Mouse (Mus musculus): ENCODE results near the gene Bcl2l13. TPM values are rescaled to one million over a fixed set of nuclear protein-coding genes. Genes with fewer than 3 reads are reported as not detected.
A peak's percentile ranks its signal among the peaks of the same experiment; 100 is the strongest.

Bcl2l13 gene
- total and polyA plus RNA-seq, 3 experiments = 24.6 to 46.6 (median 25.5) TPM

DNA sequence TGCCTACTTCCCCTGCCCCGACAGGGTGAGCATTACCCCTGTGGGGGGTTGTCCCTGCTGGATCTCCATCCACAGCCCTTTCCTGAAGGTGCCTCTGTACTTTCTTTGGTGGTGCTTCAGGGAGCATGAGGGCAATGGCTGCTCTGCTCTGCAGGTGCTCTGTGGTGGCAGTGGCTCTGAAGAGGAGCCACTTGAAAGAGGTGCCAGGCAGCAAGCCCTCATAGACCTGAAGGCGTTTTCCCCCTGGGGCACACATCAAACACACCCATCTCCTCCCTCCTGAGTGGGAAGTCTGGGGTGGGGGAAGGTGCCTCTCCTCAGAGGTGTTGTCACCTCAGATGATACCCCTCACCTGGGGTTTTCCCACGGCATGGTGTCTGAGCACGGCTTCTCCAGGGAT is 98.2 kb downstream of the Bcl2l13 start (continued):
- TF ChIP-seq UBTF (IDR thresholded peaks at IDR 0.05; ENCODE audit: low read depth, low read length) = no peak
- TF ChIP-seq ZMIZ1 (IDR thresholded peaks at IDR 0.05; ENCODE audit: low read depth, low read length) = no peak
- no peak for TF ChIP-seq GABPA (IDR thresholded peaks at IDR 0.05; ENCODE audit: insufficient replicate concordance, low read depth, low read length)
- TF ChIP-seq ZC3H11A (IDR thresholded peaks at IDR 0.05; ENCODE audit: low read depth, low read length) = no peak
- TF ChIP-seq IRF4 (IDR thresholded peaks at IDR 0.05; ENCODE audit: low read depth, low read length) = 0 out of 2 replicates have a peak, but pooled peaks have one; percentile 1
- no peak for TF ChIP-seq MAZ (IDR thresholded peaks at IDR 0.05; ENCODE audit: low read depth, low read length)
- TF ChIP-seq JUN (IDR thresholded peaks at IDR 0.05; ENCODE audit: insufficient read depth, low read depth, low read length) = no peak

DNA sequence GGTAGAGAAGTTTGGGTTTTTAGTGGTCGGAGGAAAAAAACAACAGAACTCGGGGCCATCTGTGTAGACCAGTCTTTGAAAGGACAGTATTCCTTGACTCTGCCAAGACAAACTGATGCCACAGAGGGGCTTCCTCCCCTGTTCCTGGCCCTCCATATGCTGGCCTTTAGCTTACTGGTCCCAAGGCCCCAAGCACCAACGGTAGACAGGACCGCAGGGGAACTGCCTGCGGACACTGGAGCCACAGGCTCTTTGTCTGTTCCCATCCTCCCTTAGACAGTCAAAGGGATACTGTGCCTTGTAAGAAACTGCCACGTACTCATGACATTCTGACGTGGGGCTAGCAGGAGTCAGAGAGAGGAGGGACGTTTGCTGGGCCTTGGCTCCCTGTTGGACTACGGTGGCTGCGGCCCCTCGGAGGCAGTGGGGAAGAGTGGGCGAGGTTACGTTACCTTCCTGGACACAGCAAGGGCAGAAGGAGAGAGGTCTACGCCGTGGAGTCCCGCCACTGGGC is 101.1 kb downstream of the Bcl2l13 start:
- Histone ChIP-seq H3K27me3 (replicated peaks) (no peaks in the 10 kb centered on the region), H3K4me1 (ENCODE audit: control insufficient read depth in 1 of 2, insufficient read depth in 2 of 2) (peaks cover 50 to 57% of the 10 kb centered on the region in 2 experiments), H3K79me2 (replicated peaks; ENCODE audit: control insufficient read depth, extremely low read depth, insufficient read depth, poor library complexity, severe bottlenecking) (peaks cover 21% of the 10 kb centered on the region), H3K36me3 (replicated peaks in 1 of 2; ENCODE audit: control insufficient read depth in 1 of 2, insufficient read depth in 1 of 2, low read length in 1 of 2) (peaks cover 6 to 37% of the 10 kb centered on the region in 2 experiments), H3K27ac (ENCODE audit: insufficient read depth, low read depth) (peak overlapping the region; percentile 83), H3K9me3 (replicated peaks; ENCODE audit: low read length) (no peaks in the 10 kb centered on the region), H3K9ac (ENCODE audit: insufficient read depth, low read depth) (peak overlapping the region; percentile 41), H3K4me2 (ENCODE audit: insufficient read depth, low read depth, poor library complexity, severe bottlenecking) (peak overlapping the region; percentile 64; the same call in 1 of the 2 replicates), H3K4me3 (replicated peaks in 1 of 3; ENCODE audit: low read depth in 2 of 3, low read length in 2 of 3, poor library complexity in 1 of 3) (peak overlapping the region in 2 of 3 experiments; percentile 27 to 64)
- in situ Hi-C loops (cut with MboI; ENCODE audit: low pct_ligation_motif_present, low pct_unique_long_range_greater_than_20kb, low sequenced_read_pairs) = no loop called here
- no peak for DNase-seq (ENCODE audit: extremely low read depth)
- dilution Hi-C loops (cut with MboI; ENCODE audit: extremely low pct_ligation_motif_present, extremely low pct_unique_long_range_greater_than_20kb, low sequenced_read_pairs) = no loop called here
- peak; percentile 65 for TF ChIP-seq NELFE (IDR thresholded peaks at IDR 0.05; ENCODE audit: low read depth, low read length)
- TF ChIP-seq KAT2A (IDR thresholded peaks at IDR 0.05; ENCODE audit: insufficient replicate concordance, low read length) = 0 out of 2 replicates have a peak, but pooled peaks have one; percentile 33
- TF ChIP-seq USF1 (IDR thresholded peaks at IDR 0.05; ENCODE audit: low read depth, low read length) = no peak
- TF ChIP-seq RCOR1 (conservative IDR thresholded peaks at IDR 0.05; ENCODE audit: low read depth, low read length) = no peak
- TF ChIP-seq POLR2A (IDR thresholded peaks at IDR 0.05; ENCODE audit: low read depth, low read length) = peak; percentile 68; the same call in 1 of the 2 replicates
- TF ChIP-seq MAFK (IDR thresholded peaks at IDR 0.05; ENCODE audit: insufficient replicate concordance, low read length) = no peak
- no peak for TF ChIP-seq E2F4 (IDR thresholded peaks at IDR 0.05; ENCODE audit: insufficient replicate concordance, low read depth, low read length)
- TF ChIP-seq ZNF384 (IDR thresholded peaks at IDR 0.05; ENCODE audit: low read depth, low read length) = no peak; the same call in 1 of the 2 replicates
- no peak for TF ChIP-seq CHD1 (IDR thresholded peaks at IDR 0.05; ENCODE audit: low read depth, low read length)
- no peak for TF ChIP-seq JUND (conservative IDR thresholded peaks at IDR 0.05; ENCODE audit: low read depth, low read length)
- 0 out of 2 replicates have a peak, but pooled peaks have one; percentile 17 for TF ChIP-seq NRF1 (IDR thresholded peaks at IDR 0.05; ENCODE audit: low read depth, low read length)
- TF ChIP-seq POLR2AphosphoS2 (IDR thresholded peaks at IDR 0.05; ENCODE audit: low read depth, low read length) = peak; percentile 66; the same call in 1 of the 2 replicates
- TF ChIP-seq BHLHE40 (IDR thresholded peaks at IDR 0.05; ENCODE audit: low read depth, low read length) = no peak
- TF ChIP-seq MAZ (IDR thresholded peaks at IDR 0.05; ENCODE audit: low read depth, low read length) = peak; percentile 55; the same call in 1 of the 2 replicates
- 0 out of 2 replicates have a peak, but pooled peaks have one; percentile 44 for TF ChIP-seq TBP (conservative IDR thresholded peaks at IDR 0.05; ENCODE audit: low read depth, low read length)
- no peak for TF ChIP-seq SMC3 (IDR thresholded peaks at IDR 0.05; ENCODE audit: low read depth, low read length)
- TF ChIP-seq CHD2 (IDR thresholded peaks at IDR 0.05; ENCODE audit: low read length) = peak; percentile 50; the same call in 1 of the 2 replicates
- TF ChIP-seq ETS1 (conservative IDR thresholded peaks at IDR 0.05; ENCODE audit: low read depth, low read length) = no peak
- no peak for TF ChIP-seq ZKSCAN1 (IDR thresholded peaks at IDR 0.05; ENCODE audit: borderline replicate concordance, low read depth, low read length)
- no peak for TF ChIP-seq PAX5 (IDR thresholded peaks at IDR 0.05; ENCODE audit: low read length)
- no peak for TF ChIP-seq UBTF (IDR thresholded peaks at IDR 0.05; ENCODE audit: low read depth, low read length)
- no peak for TF ChIP-seq USF2 (conservative IDR thresholded peaks at IDR 0.05; ENCODE audit: low read depth, low read length)
- TF ChIP-seq MAX (IDR thresholded peaks at IDR 0.05; ENCODE audit: low read length) = no peak
- TF ChIP-seq GABPA (IDR thresholded peaks at IDR 0.05; ENCODE audit: insufficient replicate concordance, low read depth, low read length) = no peak
- 0 out of 2 replicates have a peak, but pooled peaks have one; percentile 14 for TF ChIP-seq ELF1 (IDR thresholded peaks at IDR 0.05; ENCODE audit: low read depth, low read length)
- 0 out of 2 replicates have a peak, but pooled peaks have one; percentile 16 for TF ChIP-seq MEF2A (IDR thresholded peaks at IDR 0.05; ENCODE audit: borderline replicate concordance, low read depth, low read length)
- peak; percentile 29; the same call in 1 of the 2 replicates for TF ChIP-seq HCFC1 (IDR thresholded peaks at IDR 0.05; ENCODE audit: low read depth, low read length)
- no peak for TF ChIP-seq CTCF (conservative IDR thresholded peaks at IDR 0.05 in 1 of 2, IDR thresholded peaks at IDR 0.05 in 1 of 2; ENCODE audit: low read depth in 2 of 2, low read length in 2 of 2)
- peak; percentile 59 for TF ChIP-seq SIN3A (IDR thresholded peaks at IDR 0.05; ENCODE audit: low read length)
- peak; percentile 63; the same call in 1 of the 2 replicates for TF ChIP-seq ZMIZ1 (IDR thresholded peaks at IDR 0.05; ENCODE audit: low read depth, low read length)
- TF ChIP-seq TCF12 (IDR thresholded peaks at IDR 0.05; ENCODE audit: low read depth, low read length) = peak; percentile 59; the same call in 1 of the 2 replicates
- TF ChIP-seq MXI1 (IDR thresholded peaks at IDR 0.05; ENCODE audit: low read depth, low read length) = no peak
- no peak for TF ChIP-seq ZC3H11A (IDR thresholded peaks at IDR 0.05; ENCODE audit: low read depth, low read length)
- 0 out of 2 replicates have a peak, but pooled peaks have one; percentile 23 for TF ChIP-seq IRF4 (IDR thresholded peaks at IDR 0.05; ENCODE audit: low read depth, low read length)
